Mouse (Mus musculus) hindbrain, embryonic 10.5 days (tissue): ENCODE measurements around the gene Arid1b. TPM values are rescaled to one million over a fixed set of nuclear protein-coding genes. Genes with fewer than 3 reads are reported as not detected.

Experiments
- DNase-seq: peaks from one replicate; pipeline ENCODE4 v3.0.0-alpha.2; 2017; ENCODE audit warnings: low spot score
- H3K27ac ChIP-seq: fragments of 300-500 bp; sonication (generic); 2 replicates; pipeline ENCODE4 v1.5.1; 2016; ENCODE audit warnings: mild to moderate bottlenecking, moderate library complexity
- H3K27me3 ChIP-seq: fragments of 300-500 bp; sonication (generic); 2 replicates; pipeline ENCODE4 v1.6.1; 2016; ENCODE audit warnings: mild to moderate bottlenecking; ENCODE audit not compliant: poor library complexity, insufficient read depth, severe bottlenecking
- H3K36me3 ChIP-seq: fragments of 300-500 bp; sonication (generic); 2 replicates; pipeline ENCODE4 v1.6.1; 2016; ENCODE audit warnings: mild to moderate bottlenecking, moderate library complexity
- H3K4me1 ChIP-seq: fragments of 300-500 bp; sonication (generic); replicated peaks from 2 replicates; pipeline ENCODE4 v1.6.1; 2016; ENCODE audit warnings: mild to moderate bottlenecking
- H3K4me3 ChIP-seq: fragments of 300-500 bp; sonication (generic); 2 replicates; pipeline ENCODE4 v1.5.1; 2016; ENCODE audit warnings: mild to moderate bottlenecking, moderate library complexity
- H3K9me3 ChIP-seq: fragments of 300-500 bp; sonication (generic); 2 replicates; pipeline ENCODE4 v1.6.1; 2016; ENCODE audit warnings: mild to moderate bottlenecking, moderate library complexity
- WGBS: fragments of 180-500 bp; shearing (Covaris S2); methylation state at CpG from one replicate; pipeline ENCODE4 v1.1.7; 2016; 5-methylcytosine and 5-hydroxymethylcytosine counted together
- polyA plus RNA-seq: library from polyadenylated mRNA; unstranded; fragments of >200 nt; fragmentation: Nextera tagmentation; extraction: Ambion mirVana; gene quantifications from 2 replicates; pipeline ENCODE4 v1.2.1, GENCODE M21; 2016

The Arid1b gene
- polyA plus RNA-seq, 1 experiment from 2014 or later, result 11.7 TPM

GRCm38 (mm10) chr17:5010781-5011180 is 16.6 kb downstream of the Arid1b start:
- WGBS, result 76% methylated on average over 7 of the region's 7 CpGs
- 0 out of 2 replicates have a peak, but pooled peaks cover 7% of the 10 kb centered on the region for H3K36me3 ChIP-seq
- DNase-seq, result no peak
- H3K27ac ChIP-seq, result no peak overlapping the region
- H3K4me1 ChIP-seq, result peaks cover 81% of the 10 kb centered on the region
- no peaks in the 10 kb centered on the region for H3K9me3 ChIP-seq
- H3K4me3 ChIP-seq, result no peak overlapping the region
- H3K27me3 ChIP-seq, result no peaks in the 10 kb centered on the region

DNA sequence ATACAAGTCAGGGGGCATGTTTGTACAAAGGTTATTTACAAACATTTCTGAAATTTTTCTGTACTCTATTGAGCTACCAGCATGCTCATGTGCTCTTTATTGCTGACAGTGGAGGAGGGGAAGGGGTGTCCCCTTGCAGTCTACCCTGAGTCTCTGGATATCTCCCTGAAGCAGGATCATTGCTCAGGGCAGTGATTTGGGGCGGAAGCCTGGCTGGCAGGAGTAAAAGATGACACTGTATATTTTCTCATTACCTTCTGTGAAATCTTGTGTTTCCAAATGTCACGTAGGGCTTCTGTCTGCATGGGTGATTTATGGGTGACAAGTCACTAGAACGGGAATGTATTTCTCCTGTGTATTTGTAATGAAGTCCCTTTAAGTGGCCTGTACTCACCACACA is 18.0 kb downstream of the Arid1b start:
- Histone ChIP-seq H3K27ac (no peak overlapping the region), H3K9me3 (no peaks in the 10 kb centered on the region), H3K4me1 (peaks cover 71% of the 10 kb centered on the region), H3K4me3 (no peak overlapping the region), H3K27me3 (no peaks in the 10 kb centered on the region), H3K36me3 (0 out of 2 replicates have a peak, but pooled peaks cover 7% of the 10 kb centered on the region)
- DNase-seq, result no peak
- WGBS, result 79% methylated on average over 3 of the region's 3 CpGs

DNA sequence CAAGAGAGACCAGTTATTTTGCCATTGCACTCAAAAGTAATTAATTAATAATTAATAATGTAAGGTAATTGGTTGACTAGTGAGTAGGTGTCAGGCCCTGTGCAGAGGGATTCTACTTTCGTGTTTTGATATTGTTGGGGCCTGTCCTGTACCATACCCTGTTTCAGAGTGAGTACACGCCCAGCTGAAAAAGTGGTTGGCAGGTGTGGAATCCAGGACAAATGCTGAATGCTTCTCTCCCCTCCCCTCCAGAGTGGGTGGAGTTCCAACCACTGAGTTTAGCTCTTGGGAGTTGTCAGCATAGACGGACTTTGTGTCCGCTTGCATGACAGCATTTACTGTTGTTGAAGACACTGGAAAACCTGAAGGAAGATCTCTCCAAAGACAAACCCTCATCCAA is 18.4 kb downstream of the Arid1b start:
- H3K27ac ChIP-seq, result no peak overlapping the region
- peaks cover 66% of the 10 kb centered on the region for H3K4me1 ChIP-seq
- H3K4me3 ChIP-seq, result no peak overlapping the region
- 75% methylated on average over 4 of the region's 4 CpGs for WGBS
- DNase-seq, result no peak
- H3K27me3 ChIP-seq, result no peaks in the 10 kb centered on the region
- 0 out of 2 replicates have a peak, but pooled peaks cover 7% of the 10 kb centered on the region for H3K36me3 ChIP-seq
- no peaks in the 10 kb centered on the region for H3K9me3 ChIP-seq

- no peaks in the 10 kb centered on the region for H3K27me3 ChIP-seq
- H3K27ac ChIP-seq, result no peak overlapping the region
- H3K36me3 ChIP-seq, result peaks cover 16% of the 10 kb centered on the region
- DNase-seq, result no peak
- H3K4me3 ChIP-seq, result no peak overlapping the region
- peaks cover 48% of the 10 kb centered on the region for H3K4me1 ChIP-seq
- H3K9me3 ChIP-seq, result no peaks in the 10 kb centered on the region
- 80% methylated on average over 23 of the region's 23 CpGs for WGBS
Observed at GRCm38 (mm10) chr17:5014327-5014957, 20.3 kb downstream of the Arid1b start.

DNA sequence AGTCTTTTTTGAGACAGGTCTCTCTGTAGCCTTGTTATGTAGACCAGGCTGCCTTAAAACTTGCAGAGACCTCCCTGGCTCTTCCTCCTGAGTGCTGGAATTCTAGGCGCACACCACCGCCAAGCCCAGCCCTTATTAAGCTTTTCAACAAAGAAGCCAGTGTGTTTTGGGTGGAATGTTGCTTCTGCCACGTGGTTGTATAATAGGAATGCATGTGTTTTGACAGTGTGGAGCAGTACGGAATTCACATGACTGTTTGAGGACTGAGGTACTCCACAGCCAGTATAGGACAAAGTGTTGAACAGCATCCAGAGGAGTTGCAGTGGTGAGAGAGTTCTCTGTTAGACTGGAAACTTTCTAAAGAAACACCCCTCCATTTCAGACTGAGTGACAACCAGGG is 22.3 kb downstream of the Arid1b start:
- peaks cover 17% of the 10 kb centered on the region for H3K36me3 ChIP-seq
- DNase-seq, result no peak
- H3K27ac ChIP-seq, result no peak overlapping the region
- no peak overlapping the region for H3K4me3 ChIP-seq
- no peaks in the 10 kb centered on the region for H3K9me3 ChIP-seq
- H3K27me3 ChIP-seq, result no peaks in the 10 kb centered on the region
- H3K4me1 ChIP-seq, result peaks cover 46% of the 10 kb centered on the region
- WGBS, result 74% methylated on average over 4 of the region's 4 CpGs

DNA sequence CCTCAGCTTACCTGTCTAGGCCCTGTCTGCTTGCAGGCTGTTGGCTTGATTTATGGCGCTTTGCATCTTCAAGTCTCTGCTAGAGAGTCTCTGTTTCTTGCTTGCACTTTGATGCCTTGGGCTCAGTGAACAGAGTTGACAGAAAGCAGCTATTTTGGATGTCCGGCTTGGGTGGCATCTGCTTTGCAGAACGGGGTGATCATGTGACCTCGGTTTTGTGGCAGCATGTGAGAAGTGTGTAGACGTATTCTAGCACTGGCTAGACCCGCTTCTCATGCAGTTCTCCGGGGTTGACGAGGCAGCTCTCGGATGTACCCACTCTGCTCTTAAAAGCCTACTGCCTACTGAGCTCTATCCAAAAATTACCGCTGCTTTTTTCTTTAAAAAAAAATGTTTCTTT is 22.9 kb downstream of the Arid1b start:
- H3K36me3 ChIP-seq, result peaks cover 17% of the 10 kb centered on the region
- H3K4me3 ChIP-seq, result no peak overlapping the region
- H3K9me3 ChIP-seq, result no peaks in the 10 kb centered on the region
- WGBS, result 90% methylated on average over 10 of the region's 10 CpGs
- peaks cover 48% of the 10 kb centered on the region for H3K4me1 ChIP-seq
- no peak overlapping the region for H3K27ac ChIP-seq
- no peak for DNase-seq
- H3K27me3 ChIP-seq, result no peaks in the 10 kb centered on the region

GRCm38 (mm10) chr17:5021303-5022003 is 27.3 kb downstream of the Arid1b start:
- peaks cover 30% of the 10 kb centered on the region for H3K4me1 ChIP-seq
- H3K4me3 ChIP-seq, result no peak overlapping the region
- DNase-seq, result no peak
- no peaks in the 10 kb centered on the region for H3K9me3 ChIP-seq
- no peak overlapping the region for H3K27ac ChIP-seq
- no peaks in the 10 kb centered on the region for H3K27me3 ChIP-seq
- 39% methylated on average over 11 of the region's 11 CpGs for WGBS
- peaks cover 9% of the 10 kb centered on the region for H3K36me3 ChIP-seq

DNA sequence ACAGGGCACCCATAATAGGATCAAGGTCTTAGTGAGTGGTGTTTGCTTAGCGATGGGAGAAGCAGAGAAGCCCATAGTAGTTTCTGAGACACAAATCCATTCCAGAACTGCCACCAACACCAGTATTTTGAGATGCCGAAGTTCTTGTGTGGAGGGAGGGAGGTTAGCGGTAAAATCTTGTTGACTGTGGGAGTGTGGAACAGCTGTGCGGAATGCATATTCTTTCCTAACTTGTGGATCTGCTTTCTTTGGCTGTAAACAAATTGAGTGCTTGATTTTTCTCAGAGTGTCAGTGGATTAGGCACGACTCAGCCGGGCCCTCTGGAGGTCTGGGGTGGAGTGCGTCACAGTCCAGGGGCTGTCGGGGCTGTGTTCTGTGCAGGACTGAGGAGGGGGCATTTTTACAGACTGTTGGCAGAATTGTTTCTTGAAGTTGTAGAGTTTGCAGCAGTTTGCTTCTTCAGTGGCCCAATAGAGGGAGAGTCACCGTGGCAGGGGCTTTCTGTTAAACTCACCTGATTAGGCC is 27.9 kb downstream of the Arid1b start:
- H3K4me1 ChIP-seq, result peaks cover 27% of the 10 kb centered on the region
- H3K36me3 ChIP-seq, result peaks cover 9% of the 10 kb centered on the region
- H3K9me3 ChIP-seq, result no peaks in the 10 kb centered on the region
- H3K27me3 ChIP-seq, result no peaks in the 10 kb centered on the region
- no peak overlapping the region for H3K4me3 ChIP-seq
- H3K27ac ChIP-seq, result no peak overlapping the region
- WGBS, result 73% methylated on average over 9 of the region's 9 CpGs
- DNase-seq, result no peak

- H3K9me3 ChIP-seq, result no peaks in the 10 kb centered on the region
- no peak for DNase-seq
- WGBS, result 78% methylated on average over 10 of the region's 10 CpGs
Observed at GRCm38 (mm10) chr17:5023745-5024144, 29.6 kb downstream of the Arid1b start.

GRCm38 (mm10) chr17:5025400-5025799 is 31.3 kb downstream of the Arid1b start:
- H3K36me3 ChIP-seq, result no peaks in the 10 kb centered on the region
- 96% methylated on average over 1 of the region's 1 CpGs for WGBS
- H3K4me3 ChIP-seq, result no peak overlapping the region
- H3K9me3 ChIP-seq, result no peaks in the 10 kb centered on the region
- H3K4me1 ChIP-seq, result peaks cover 36% of the 10 kb centered on the region
- no peak for DNase-seq
- H3K27me3 ChIP-seq, result no peaks in the 10 kb centered on the region
- no peak overlapping the region for H3K27ac ChIP-seq

More at GRCm38 (mm10) chr17:5023745-5024144, 29.6 kb downstream of the Arid1b start:
- peaks cover 8% of the 10 kb centered on the region for H3K36me3 ChIP-seq
- no peak overlapping the region for H3K27ac ChIP-seq
- peaks cover 27% of the 10 kb centered on the region for H3K4me1 ChIP-seq
- H3K4me3 ChIP-seq, result no peak overlapping the region
- no peaks in the 10 kb centered on the region for H3K27me3 ChIP-seq

GRCm38 (mm10) chr17:5026578-5026977 is 32.4 kb downstream of the Arid1b start:
- H3K27ac ChIP-seq, result no peak overlapping the region
- H3K27me3 ChIP-seq, result no peaks in the 10 kb centered on the region
- no peak overlapping the region for H3K4me3 ChIP-seq
- no peaks in the 10 kb centered on the region for H3K9me3 ChIP-seq
- H3K36me3 ChIP-seq, result no peaks in the 10 kb centered on the region
- H3K4me1 ChIP-seq, result peaks cover 24% of the 10 kb centered on the region
- 63% methylated on average over 2 of the region's 2 CpGs for WGBS
- no peak for DNase-seq

GRCm38 (mm10) chr17:5029148-5029547 is 35.0 kb downstream of the Arid1b start:
- no peaks in the 10 kb centered on the region for H3K9me3 ChIP-seq
- H3K4me1 ChIP-seq, result peaks cover 15% of the 10 kb centered on the region
- H3K27ac ChIP-seq, result no peak overlapping the region
- no peaks in the 10 kb centered on the region for H3K36me3 ChIP-seq
- 84% methylated on average over 4 of the region's 4 CpGs for WGBS
- no peaks in the 10 kb centered on the region for H3K27me3 ChIP-seq
- H3K4me3 ChIP-seq, result no peak overlapping the region
- no peak for DNase-seq

DNA sequence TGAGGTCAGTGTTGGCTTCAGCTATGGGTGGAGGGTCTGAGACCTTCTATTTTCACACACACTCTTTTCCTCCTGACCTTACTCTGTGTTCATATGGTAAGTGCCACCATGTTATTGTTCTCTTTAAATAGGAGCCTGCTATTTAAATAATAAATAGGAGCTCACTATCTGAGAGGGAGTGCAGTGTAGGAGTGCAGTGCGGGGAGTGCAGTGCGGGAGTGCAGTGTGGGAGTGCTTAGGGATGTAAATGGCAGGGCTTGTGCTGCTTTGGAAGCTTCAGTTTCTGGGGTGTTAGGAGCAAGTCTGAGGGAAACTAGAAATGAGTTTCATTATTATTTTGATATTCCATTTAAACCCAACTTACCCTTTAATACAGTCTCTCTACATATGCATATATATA is 36.2 kb downstream of the Arid1b start:
- 62% methylated on average over 2 of the region's 2 CpGs for WGBS
- H3K4me1 ChIP-seq, result peaks cover 15% of the 10 kb centered on the region
- no peak overlapping the region for H3K4me3 ChIP-seq
- DNase-seq, result no peak
- H3K9me3 ChIP-seq, result no peaks in the 10 kb centered on the region
- H3K36me3 ChIP-seq, result no peaks in the 10 kb centered on the region
- no peaks in the 10 kb centered on the region for H3K27me3 ChIP-seq
- no peak overlapping the region for H3K27ac ChIP-seq
